Mouse (Mus musculus) frontal cortex, adult 2 months (tissue): ENCODE data around the gene Samd4b. TPM values are rescaled to one million over a fixed set of nuclear protein-coding genes. Genes with fewer than 3 reads are reported as not detected.
"Not testable (repeated sequence)": the region's sequence is repeated elsewhere in the genome, so short reads cannot be mapped to it uniquely, and the experiment has no call there.

Experiments
- DNase-seq, 2 experiments: peaks; one replicate each; pipeline ENCODE4 v3.0.0; 2022; ENCODE audit warnings: low spot score in 1 of 2; ENCODE audit errors: extremely low spot score in 1 of 2
- polyA plus RNA-seq: library from polyadenylated mRNA; depleted of rRNA; stranded (reverse); fragments of >200 nt; gene quantifications from 2 replicates; pipeline ENCODE4 v1.2.3, GENCODE M21; 2012; rRNA removed

Samd4b gene
- 62.4 and 66.9 TPM in 2 replicates for polyA plus RNA-seq

GRCm38 (mm10) chr7:28597642-28598446, at the start of gene Samd4b, which contains the start of gene Pak4:
Gene Samd4b (minus strand): TSS chr7:28598144.
Gene Pak4 (minus strand): TSS chr7:28598185.
- peak; percentile 98 to 100 for DNase-seq

- DNase-seq, result no peak
These were observed 49.1 kb upstream of the Samd4b start for GRCm38 (mm10) chr7:28647016-28647415.

- DNase-seq, result no peak
These were observed 48.1 kb upstream of the Samd4b start for GRCm38 (mm10) chr7:28645947-28646475.

GRCm38 (mm10) chr7:28645366-28645765, 47.4 kb upstream of the Samd4b start:
- no peak for DNase-seq

- DNase-seq, result no peak
These were observed 43.6 kb upstream of the Samd4b start for GRCm38 (mm10) chr7:28641546-28641945.

GRCm38 (mm10) chr7:28637511-28637910, 39.6 kb upstream of the Samd4b start:
- DNase-seq, result no peak

GRCm38 (mm10) chr7:28634128-28634527, 36.2 kb upstream of the Samd4b start:
- no peak for DNase-seq

GRCm38 (mm10) chr7:28631073-28631472, 33.1 kb upstream of the Samd4b start, which contains the start of gene Acp7:
Gene Acp7 (minus strand): TSS chr7:28631332.
- DNase-seq, result no peak

GRCm38 (mm10) chr7:28624791-28625190, 26.8 kb upstream of the Samd4b start:
- no peak for DNase-seq

- DNase-seq, result no peak
These were observed 21.3 kb upstream of the Samd4b start for GRCm38 (mm10) chr7:28619098-28619715.

GRCm38 (mm10) chr7:28605951-28606350, 8.0 kb upstream of the Samd4b start:
- no peak for DNase-seq

GRCm38 (mm10) chr7:28603788-28604187, 5.8 kb upstream of the Samd4b start:
- DNase-seq, result not testable (repeated sequence)

- DNase-seq, result no peak
These were observed 5.2 kb upstream of the Samd4b start for GRCm38 (mm10) chr7:28603136-28603535.

- DNase-seq, result peak in 1 of 2 experiments; percentile 86
These were observed 3.7 kb upstream of the Samd4b start for GRCm38 (mm10) chr7:28601668-28602067.

- DNase-seq, result peak in 1 of 2 experiments; percentile 85
These were observed 3.1 kb upstream of the Samd4b start for GRCm38 (mm10) chr7:28601029-28601428.

GRCm38 (mm10) chr7:28598951-28599350, 1.0 kb upstream of the Samd4b start:
- no peak for DNase-seq

- DNase-seq, result no peak
These were observed 720 bp downstream of the Samd4b start for GRCm38 (mm10) chr7:28597277-28597570.

GRCm38 (mm10) chr7:28596436-28597276, 1.3 kb downstream of the Samd4b start:
- no peak for DNase-seq

GRCm38 (mm10) chr7:28595751-28596435, 2.1 kb downstream of the Samd4b start:
- no peak for DNase-seq
